Mouse (Mus musculus) stomach, postnatal 0 days (tissue): ENCODE measurements around the gene 4933425L06Rik.

Experiments
- CTCF ChIP-seq: IDR thresholded peaks from 2 replicates; pipeline ENCODE4 v1.5.1; 2016; ENCODE audit warnings: antibody characterized with exemption, low read depth, mild to moderate bottlenecking, moderate library complexity
- EP300 ChIP-seq: optimal IDR thresholded peaks from 2 replicates; pipeline ENCODE3; 2016; ENCODE audit warnings: antibody characterized with exemption

- TF ChIP-seq CTCF (no peak), EP300 (no peak)
Measured at GRCm38 (mm10) chr13:105051432-105051831, 30.5 kb upstream of the 4933425L06Rik start.
